Mouse (Mus musculus): Measurements from ENCODE around the gene Cpne8. TPM values are rescaled to one million over a fixed set of nuclear protein-coding genes. Genes with fewer than 3 reads are reported as not detected.

Cpne8 gene
- polyA plus RNA-seq, 2 experiments, result 0.96 to 1.1 TPM

- Histone ChIP-seq H3K4me2 (ENCODE audit: low read depth) (no peak overlapping the region), H3K27me3 (ENCODE audit: control insufficient read depth, insufficient read depth, low read length) (no peaks in the 10 kb centered on the region), H3K9me3 (ENCODE audit: control insufficient read depth, low read length) (no peaks in the 10 kb centered on the region), H3K36me3 (replicated peaks; ENCODE audit: control insufficient read depth, insufficient read depth, low read depth) (no peaks in the 10 kb centered on the region), H3K4me3 (ENCODE audit: insufficient read depth in 1 of 2, low read depth in 2 of 2, low read length in 2 of 2) (no peak overlapping the region), H3K9ac (replicated peaks) (no peak overlapping the region), H3K4me1 (replicated peaks; ENCODE audit: control insufficient read depth in 2 of 2, insufficient read depth in 2 of 2, low read length in 1 of 2) (no peaks in the 10 kb centered on the region), H3K27ac (no peak overlapping the region)
- DNase-seq (ENCODE audit: low read depth in 3 of 3, low spot score in 3 of 3) (no peak), ATAC-seq (ENCODE audit: insufficient read depth) (no peak)
- TF ChIP-seq CTCF (IDR thresholded peaks at IDR 0.05; ENCODE audit: low read depth), result no peak
- 77% methylated on average over 7 of the region's 7 CpGs for WGBS (ENCODE audit: insufficient replicate concordance)
These were observed 130.6 kb downstream of the Cpne8 start for GRCm38 (mm10) chr15:90548589-90548988.

GRCm38 (mm10) chr15:90543447-90543846, 135.8 kb downstream of the Cpne8 start:
- Histone ChIP-seq H3K27ac (no peak overlapping the region), H3K27me3 (ENCODE audit: control insufficient read depth, insufficient read depth, low read length) (no peaks in the 10 kb centered on the region), H3K9ac (replicated peaks) (no peak overlapping the region), H3K4me1 (replicated peaks; ENCODE audit: control insufficient read depth in 2 of 2, insufficient read depth in 2 of 2, low read length in 1 of 2) (no peaks in the 10 kb centered on the region), H3K4me3 (ENCODE audit: insufficient read depth in 1 of 2, low read depth in 2 of 2, low read length in 2 of 2) (no peak overlapping the region), H3K36me3 (replicated peaks; ENCODE audit: control insufficient read depth, insufficient read depth, low read depth) (no peaks in the 10 kb centered on the region), H3K9me3 (ENCODE audit: control insufficient read depth, low read length) (no peaks in the 10 kb centered on the region), H3K4me2 (ENCODE audit: low read depth) (no peak overlapping the region)
- DNase-seq (ENCODE audit: low read depth in 3 of 3, low spot score in 3 of 3), result no peak
- 55% methylated on average over 5 of the region's 5 CpGs for WGBS (ENCODE audit: insufficient replicate concordance)
- no peak for TF ChIP-seq CTCF (IDR thresholded peaks at IDR 0.05; ENCODE audit: low read depth)
- TF ChIP-seq EP300 (IDR thresholded peaks at IDR 0.05; ENCODE audit: low read depth), result no peak
- ATAC-seq (ENCODE audit: insufficient read depth), result no peak

GRCm38 (mm10) chr15:90542126-90542525, 137.1 kb downstream of the Cpne8 start:
- no peak overlapping the region for H3K4me3 ChIP-seq (ENCODE audit: insufficient read depth in 1 of 2, low read depth in 2 of 2, low read length in 2 of 2)
- no peak for ATAC-seq (ENCODE audit: insufficient read depth)
- no peaks in the 10 kb centered on the region for H3K4me1 ChIP-seq (replicated peaks; ENCODE audit: control insufficient read depth in 2 of 2, insufficient read depth in 2 of 2, low read length in 1 of 2)
- no peak overlapping the region for H3K27ac ChIP-seq
- no peak overlapping the region for H3K9ac ChIP-seq (replicated peaks)
- TF ChIP-seq CTCF (IDR thresholded peaks at IDR 0.05; ENCODE audit: low read depth), result no peak
- TF ChIP-seq EP300 (IDR thresholded peaks at IDR 0.05; ENCODE audit: low read depth), result no peak
- DNase-seq (ENCODE audit: low read depth in 3 of 3, low spot score in 3 of 3), result no peak
- H3K9me3 ChIP-seq (ENCODE audit: control insufficient read depth, low read length), result no peaks in the 10 kb centered on the region
- H3K27me3 ChIP-seq (ENCODE audit: control insufficient read depth, insufficient read depth, low read length), result no peaks in the 10 kb centered on the region
- H3K36me3 ChIP-seq (replicated peaks; ENCODE audit: control insufficient read depth, insufficient read depth, low read depth), result no peaks in the 10 kb centered on the region
- no peak overlapping the region for H3K4me2 ChIP-seq (ENCODE audit: low read depth)

GRCm38 (mm10) chr15:90536311-90537202, 142.7 kb downstream of the Cpne8 start:
- Histone ChIP-seq H3K9ac (replicated peaks) (no peak overlapping the region), H3K27ac (no peak overlapping the region), H3K36me3 (replicated peaks; ENCODE audit: control insufficient read depth, insufficient read depth, low read depth) (no peaks in the 10 kb centered on the region), H3K27me3 (ENCODE audit: control insufficient read depth, insufficient read depth, low read length) (no peaks in the 10 kb centered on the region), H3K4me3 (ENCODE audit: insufficient read depth in 1 of 2, low read depth in 2 of 2, low read length in 2 of 2) (no peak overlapping the region), H3K4me2 (ENCODE audit: low read depth) (no peak overlapping the region), H3K4me1 (replicated peaks; ENCODE audit: control insufficient read depth in 2 of 2, insufficient read depth in 2 of 2, low read length in 1 of 2) (no peaks in the 10 kb centered on the region), H3K9me3 (ENCODE audit: control insufficient read depth, low read length) (no peaks in the 10 kb centered on the region)
- TF ChIP-seq EP300 (IDR thresholded peaks at IDR 0.05; ENCODE audit: low read depth) (no peak), CTCF (IDR thresholded peaks at IDR 0.05; ENCODE audit: low read depth) (no peak)
- ATAC-seq (ENCODE audit: insufficient read depth) (no peak), DNase-seq (ENCODE audit: low read depth in 3 of 3, low spot score in 3 of 3) (no peak)
- WGBS (ENCODE audit: insufficient replicate concordance), result 60% methylated on average over 5 of the region's 5 CpGs

GRCm38 (mm10) chr15:90535730-90536129, 143.5 kb downstream of the Cpne8 start:
- Histone ChIP-seq H3K36me3 (replicated peaks; ENCODE audit: control insufficient read depth, insufficient read depth, low read depth) (no peaks in the 10 kb centered on the region), H3K27ac (no peak overlapping the region), H3K27me3 (ENCODE audit: control insufficient read depth, insufficient read depth, low read length) (no peaks in the 10 kb centered on the region), H3K9ac (replicated peaks) (no peak overlapping the region), H3K4me1 (replicated peaks; ENCODE audit: control insufficient read depth in 2 of 2, insufficient read depth in 2 of 2, low read length in 1 of 2) (no peaks in the 10 kb centered on the region), H3K4me3 (ENCODE audit: insufficient read depth in 1 of 2, low read depth in 2 of 2, low read length in 2 of 2) (no peak overlapping the region), H3K4me2 (ENCODE audit: low read depth) (no peak overlapping the region), H3K9me3 (ENCODE audit: control insufficient read depth, low read length) (no peaks in the 10 kb centered on the region)
- DNase-seq (ENCODE audit: low read depth in 3 of 3, low spot score in 3 of 3) (no peak), ATAC-seq (ENCODE audit: insufficient read depth) (no peak)
- 57% methylated on average over 7 of the region's 7 CpGs for WGBS (ENCODE audit: insufficient replicate concordance)
- TF ChIP-seq EP300 (IDR thresholded peaks at IDR 0.05; ENCODE audit: low read depth) (no peak), CTCF (IDR thresholded peaks at IDR 0.05; ENCODE audit: low read depth) (no peak)

All from liver, embryonic 14.5 days (tissue).